Mouse (Mus musculus) lung, postnatal 25 days (tissue): Measurements from ENCODE around the gene Lyzl4.

Source experiments
- DNase-seq: peaks from one replicate; pipeline ENCODE4 v3.0.0; 2022; ENCODE audit warnings: low spot score

The Lyzl4 gene

DNA sequence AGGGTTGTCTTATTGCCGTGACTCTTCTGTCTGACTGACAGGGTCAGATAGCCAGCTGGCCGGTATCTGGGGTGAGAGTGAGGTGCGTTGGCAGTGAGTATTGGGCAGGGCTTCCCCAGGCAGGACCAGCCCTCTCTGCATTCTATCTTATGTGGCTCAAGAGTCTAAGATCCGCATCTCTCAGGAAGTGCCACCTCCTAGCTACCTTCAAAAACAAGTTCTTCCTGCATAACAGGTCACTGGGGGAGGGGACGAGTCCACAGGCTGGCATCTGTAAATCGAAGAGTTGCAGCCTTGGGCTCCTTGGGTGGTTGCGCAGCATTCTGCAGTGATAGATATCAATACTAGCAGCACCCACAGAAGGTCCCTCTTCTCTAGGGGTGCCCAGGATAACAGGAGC is 5.1 kb upstream of the Lyzl4 start:
- peak; percentile 35 for DNase-seq

DNA sequence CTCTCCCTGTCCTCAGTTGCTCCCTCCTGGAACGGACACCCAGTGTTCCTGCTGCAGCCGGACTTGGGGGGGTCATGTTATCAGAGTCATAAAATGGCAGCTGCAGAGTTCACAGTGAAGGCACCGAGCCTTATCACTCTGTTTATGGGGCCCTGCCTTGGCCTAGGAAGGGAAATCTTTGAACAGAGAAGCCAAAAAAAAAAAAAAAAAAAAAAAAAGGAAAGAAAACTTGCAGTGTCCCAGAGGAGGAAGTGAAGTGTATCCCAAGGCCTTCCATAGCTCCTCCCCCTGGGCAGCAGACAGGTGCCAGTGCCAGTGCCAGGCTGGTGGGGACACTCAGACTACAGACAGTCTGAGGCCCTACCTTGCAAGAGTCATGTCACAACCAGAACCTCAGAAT is 3.0 kb upstream of the Lyzl4 start:
- DNase-seq = no peak

DNA sequence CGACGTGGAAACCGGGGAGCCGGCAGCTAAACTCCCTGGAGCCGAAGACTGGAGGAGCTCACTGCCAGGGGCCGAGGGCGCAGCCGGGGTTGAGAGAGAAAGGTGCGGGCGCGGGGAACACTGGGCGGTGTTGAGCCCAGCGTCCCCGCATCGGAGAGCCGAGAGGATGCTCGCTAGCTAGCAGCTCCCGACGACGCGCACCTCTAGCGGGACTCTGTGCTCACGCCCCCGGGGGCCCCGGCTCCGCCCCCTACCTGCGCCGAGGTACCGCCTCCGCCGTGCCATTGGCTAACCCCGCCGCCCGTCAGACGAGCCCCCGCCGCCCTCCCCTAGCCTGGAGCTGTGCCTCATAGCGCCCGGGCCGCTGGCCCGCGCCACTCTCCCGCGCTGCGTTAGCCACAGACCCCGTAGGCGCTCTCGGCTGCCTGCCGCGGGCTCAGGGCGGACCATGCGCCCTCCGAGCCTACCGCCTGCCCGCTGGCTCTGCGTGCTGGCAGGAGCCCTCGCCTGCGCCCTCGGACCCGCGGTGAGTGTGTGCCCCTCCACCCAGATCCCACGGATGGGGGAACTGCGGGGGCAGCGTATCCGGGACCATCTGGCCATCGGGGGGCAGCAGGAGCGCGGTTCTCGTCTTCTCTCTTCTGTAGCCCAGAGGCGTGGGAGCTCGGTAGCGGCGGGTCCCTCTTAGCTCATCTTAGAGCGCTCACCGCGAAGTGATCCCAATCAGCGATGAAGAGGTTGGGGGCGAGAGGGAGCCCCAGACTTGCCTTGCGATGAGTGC is 695 bp upstream of the Lyzl4 start, which contains the start of gene Vipr1:
Gene Vipr1, plus strand, starts transcription at position 316 of the 781 bp plus-strand sequence.
- DNase-seq = peak; percentile 76

DNA sequence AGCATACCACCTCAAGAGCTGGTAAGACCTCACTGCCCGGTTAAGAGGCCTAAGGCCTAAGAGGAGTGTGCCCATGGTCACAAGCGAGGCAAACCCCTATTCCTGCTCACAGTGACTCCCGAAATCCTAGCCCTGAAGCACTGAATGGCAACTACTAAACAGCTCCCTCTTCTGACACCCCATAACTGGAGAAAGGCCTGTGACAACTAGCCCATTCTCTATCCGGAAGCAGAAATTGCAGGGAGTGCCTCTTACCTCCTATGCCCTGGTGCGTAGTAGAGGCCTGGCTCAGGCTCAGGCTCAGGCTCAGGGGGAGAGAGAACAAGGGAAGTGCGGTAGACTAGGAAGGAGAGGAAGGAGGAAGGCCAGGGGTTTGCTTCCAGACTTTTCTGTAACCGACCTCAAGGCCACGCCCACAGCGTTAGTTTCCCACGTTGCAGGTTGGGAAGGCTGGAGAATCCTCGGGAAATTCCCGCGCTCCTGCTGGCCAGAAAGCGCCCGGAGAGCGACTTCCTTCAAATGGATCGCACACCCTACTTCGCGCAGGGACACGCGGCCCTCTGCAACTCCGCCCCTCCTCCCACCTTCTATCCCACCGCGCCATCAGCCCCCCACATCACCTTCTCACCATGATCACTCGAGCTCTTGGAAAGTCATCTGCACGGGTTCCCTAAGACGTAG is 521 bp downstream of the Lyzl4 start:
- DNase-seq = no peak

DNA sequence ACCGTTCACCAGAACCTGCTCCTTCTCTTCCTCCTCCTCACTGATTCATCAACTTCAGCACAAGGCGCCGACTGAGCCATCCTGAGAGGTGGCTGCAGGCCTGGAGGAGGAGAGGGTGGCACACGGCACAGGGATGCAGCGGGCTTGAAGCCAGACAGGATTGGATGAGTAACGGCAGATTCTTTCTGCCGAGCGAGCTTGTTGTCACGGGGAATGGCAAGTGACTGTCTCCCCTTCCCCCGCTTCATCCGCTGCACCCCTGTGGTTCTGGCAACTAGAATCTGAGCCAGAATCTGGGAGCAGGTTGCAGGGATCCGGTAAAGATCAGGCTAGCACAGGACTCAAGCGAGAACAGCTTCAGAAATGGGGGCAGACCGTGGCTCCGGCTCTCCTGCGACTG is 2.1 kb downstream of the Lyzl4 start:
- DNase-seq = no peak

DNA sequence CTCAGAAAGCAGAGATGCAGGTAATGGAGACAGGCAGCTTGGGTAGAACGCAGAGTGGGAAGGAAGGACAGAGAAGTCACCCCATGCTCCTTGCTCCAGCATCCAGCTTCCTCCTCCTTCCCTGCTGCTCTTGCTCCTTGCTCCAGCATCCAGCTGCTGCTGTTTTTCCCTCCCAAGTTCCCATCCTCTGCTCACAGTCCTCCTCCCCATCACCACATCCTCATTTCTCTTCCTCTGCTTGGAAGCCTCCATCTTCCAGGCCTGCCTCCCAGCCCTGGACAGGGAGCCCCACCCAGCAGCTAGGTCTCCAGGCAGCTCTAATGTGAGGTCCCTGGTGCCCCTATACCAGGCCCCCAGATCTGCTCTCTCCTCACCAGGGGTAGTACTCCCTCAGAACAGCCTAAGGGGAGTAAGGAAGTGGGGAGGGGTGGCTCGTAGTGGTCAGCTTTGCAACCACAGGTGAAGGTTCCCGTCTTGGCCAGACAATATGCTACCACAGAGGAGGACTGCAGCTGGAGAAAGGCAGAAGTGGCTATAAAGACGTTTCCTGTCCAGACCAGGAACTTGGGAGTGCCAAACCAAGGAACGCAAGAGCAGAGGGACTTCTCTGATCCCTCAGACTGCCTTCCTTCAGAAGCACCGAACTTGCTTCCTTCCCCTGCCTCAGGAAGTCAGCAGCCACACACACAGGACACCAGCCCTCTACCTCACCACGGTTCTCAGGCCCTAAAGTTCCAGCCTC is 5.9 kb downstream of the Lyzl4 start:
- DNase-seq = no peak

DNA sequence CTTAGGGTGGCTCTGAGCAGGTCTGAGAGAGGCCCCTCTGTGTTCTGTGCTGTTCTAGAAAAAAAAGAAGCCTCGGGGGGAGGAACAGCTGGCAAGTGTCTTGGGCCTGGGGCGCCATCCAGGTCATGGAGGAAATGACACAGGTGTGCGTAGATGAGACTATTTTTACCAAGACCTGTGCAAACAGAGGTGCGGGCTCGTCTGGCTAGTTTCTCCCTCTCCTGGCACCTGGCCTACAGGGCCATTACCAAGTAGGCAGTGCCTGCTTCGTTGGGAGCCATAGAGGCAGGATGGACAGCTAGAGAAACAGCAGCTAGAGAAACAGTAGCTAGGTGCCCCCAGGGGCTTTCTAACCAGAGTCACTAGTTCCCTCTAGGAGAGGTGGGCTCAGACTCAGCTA is 8.6 kb downstream of the Lyzl4 start:
- no peak for DNase-seq

DNA sequence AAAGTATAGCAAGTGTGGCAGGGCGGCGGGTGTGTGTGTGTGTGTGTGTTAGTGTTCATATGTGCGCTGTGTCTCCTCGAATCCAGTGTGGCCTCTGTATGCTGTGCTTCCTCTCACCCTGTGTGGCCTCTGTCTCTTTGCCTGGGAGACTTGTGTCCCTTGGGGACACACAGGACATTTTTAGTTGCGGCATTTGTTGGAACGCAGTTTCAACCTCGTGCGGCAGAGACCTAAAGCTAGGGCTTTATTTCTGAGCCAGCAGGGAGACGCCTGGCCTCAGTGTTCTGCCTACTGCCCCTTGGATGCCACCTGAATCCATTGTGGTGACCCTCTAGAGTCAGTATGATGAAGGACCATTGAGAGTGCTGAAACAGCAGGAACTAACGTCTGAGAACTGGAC is 9.0 kb downstream of the Lyzl4 start:
- DNase-seq = no peak

DNA sequence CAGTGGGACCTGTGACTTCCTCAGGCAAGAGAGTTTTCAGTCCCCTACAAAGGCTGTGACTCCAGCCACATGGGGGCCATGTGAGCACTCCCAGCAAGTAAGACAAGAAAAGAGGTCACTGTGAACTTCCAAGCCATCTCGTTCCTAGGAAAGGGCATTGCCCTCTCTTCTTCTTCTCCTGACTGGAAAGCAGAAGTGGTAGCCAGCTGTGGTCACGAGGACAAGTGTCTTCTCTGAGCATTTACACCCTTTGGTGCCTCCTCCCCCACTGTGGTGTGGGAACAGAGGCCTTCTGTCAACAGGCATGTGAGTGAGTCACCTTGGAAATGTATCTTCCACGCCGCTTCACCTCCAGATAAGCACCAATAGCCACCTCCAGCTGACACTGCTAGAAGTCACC is 9.9 kb downstream of the Lyzl4 start:
- DNase-seq = peak; percentile 53

DNA sequence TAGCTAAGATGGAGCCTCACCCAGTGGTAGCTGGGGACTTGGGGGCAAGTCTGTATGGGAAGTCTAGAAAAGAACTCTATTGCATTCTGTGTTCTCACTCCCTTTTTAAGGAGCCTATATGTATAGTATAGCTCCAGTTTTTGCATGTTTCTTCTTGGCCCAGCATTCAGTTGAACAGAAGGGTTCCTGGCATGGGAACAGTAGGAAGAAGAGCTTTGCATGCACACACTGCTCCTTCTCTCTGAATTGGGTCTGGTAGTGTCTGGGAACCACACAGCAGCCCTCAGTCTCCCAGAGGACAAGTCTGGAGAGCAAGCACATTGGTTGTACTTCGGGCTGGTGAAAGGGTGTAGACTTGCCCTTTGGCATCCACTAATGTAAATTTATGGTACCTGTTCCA is 11.3 kb downstream of the Lyzl4 start:
- DNase-seq = no peak

DNA sequence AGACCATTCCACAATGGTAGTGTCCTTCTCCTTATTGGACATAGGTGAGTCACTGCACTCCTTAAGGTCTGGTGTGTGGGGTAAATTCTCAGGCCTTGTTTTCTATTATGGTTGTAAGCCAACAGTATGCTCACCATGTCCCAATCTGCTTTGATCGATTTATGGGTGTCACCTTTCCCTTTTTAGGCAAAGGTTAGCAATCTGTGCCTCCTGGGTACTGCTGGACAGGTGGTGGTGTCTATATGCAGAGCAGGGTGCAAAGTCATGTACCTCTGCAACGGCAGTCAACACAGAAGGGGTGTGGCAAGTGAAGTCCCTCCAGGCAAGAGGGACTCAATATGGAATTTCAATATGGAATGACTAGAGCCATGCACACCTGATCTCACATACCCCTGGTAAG is 17.0 kb downstream of the Lyzl4 start:
- DNase-seq = no peak

DNA sequence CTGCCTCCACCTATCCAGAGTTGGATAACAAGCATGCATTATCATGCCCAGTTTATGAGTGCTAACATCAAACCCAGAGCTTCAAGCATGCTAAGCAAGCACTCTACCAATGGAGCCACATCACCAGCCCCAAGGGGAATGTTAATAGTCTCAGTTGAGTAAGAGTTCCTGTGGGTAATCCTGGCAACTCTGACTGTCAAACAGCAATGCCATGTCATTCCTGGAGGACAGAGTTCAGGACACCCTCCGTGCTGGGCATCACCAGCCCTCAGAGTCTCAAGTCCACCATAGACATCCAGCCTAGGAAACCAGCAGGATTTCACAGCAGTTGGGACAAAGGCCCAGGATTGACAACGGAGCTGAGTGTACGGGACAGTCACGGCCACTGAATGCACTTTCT is 18.7 kb downstream of the Lyzl4 start:
- no peak for DNase-seq

DNA sequence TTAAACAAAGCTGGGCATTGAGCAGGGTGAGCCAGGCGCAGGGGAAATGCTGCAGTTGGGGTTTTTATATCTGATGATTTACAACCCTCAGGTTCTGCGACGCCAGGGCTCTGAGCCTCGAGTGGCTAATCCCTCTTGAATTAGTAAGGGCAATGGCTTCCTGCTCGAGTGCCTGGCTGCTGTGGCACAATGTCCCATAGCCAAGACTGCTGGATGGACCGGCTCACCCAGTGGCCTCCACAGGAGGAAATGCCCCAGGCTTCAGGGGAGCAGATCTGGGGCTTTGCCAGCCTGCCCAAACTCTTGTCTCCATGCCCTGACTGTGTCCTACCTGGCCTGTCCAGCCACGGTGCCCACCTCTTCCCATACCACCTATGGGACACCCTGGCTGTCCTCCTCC is 22.5 kb downstream of the Lyzl4 start:
- DNase-seq = peak; percentile 18

DNA sequence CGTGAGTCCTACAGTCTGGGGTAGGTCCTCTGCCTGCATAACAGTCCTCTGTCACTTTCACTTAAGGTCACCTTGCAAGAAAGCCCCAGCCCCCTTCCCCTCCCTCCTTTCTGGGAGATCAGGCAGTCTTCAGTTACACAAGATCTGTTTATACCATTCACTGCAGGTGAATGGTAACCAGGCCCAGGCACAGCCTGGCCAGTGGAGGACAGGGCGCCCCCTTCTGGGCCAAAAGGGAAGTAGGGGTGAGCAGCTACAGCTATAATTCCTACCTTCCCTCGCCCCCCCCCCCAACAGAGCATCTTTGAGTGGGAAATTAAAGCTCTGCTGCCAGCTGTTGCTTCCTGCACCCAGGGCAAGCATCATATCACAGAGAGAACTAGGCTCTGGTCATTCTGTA is 25.4 kb downstream of the Lyzl4 start:
- DNase-seq = no peak

DNA sequence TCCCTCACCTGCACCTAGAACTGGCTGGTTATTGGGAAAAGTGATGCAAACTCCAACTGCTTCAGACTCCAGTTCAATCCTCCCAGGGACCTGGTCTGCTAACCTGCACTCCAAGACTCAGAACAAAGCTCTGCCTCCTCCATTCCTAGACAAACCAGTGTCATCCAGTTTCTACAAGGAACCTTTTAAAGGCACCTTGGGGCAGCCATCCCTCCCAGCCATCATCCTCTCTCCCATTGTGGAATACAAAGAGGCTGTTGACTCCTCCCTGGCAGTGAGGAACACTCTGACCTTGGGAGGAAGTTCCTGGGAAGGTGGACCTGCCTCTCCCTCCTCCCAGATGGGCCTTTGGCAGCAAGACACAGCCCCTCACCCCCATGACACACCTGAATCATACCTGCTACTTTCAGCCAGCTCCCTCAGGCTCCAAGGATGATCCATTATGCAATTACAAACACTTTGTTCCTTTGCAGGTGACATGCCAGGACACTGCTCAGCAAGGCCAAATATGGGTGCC is 27.6 kb downstream of the Lyzl4 start:
- DNase-seq = no peak

DNA sequence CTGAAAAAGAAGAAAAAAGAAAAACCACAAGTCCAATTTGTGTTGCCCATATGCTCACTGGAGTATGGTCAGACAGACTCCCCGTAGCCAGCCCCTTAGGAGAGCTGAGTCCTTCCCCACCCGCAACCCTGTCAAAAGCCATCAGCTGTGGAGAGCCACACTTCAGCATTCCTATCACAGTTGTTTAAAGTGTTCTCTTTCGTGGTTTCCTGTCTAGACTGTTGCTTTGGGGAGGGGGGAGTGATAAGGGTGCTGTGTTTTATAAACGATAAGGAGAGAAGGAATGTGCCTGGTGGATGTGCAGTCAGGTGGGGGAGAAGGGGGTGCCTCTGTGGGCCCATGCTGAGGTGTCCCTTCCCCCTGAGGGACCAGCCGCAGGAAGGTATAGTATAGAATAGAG is 28.7 kb downstream of the Lyzl4 start:
- DNase-seq = no peak

DNA sequence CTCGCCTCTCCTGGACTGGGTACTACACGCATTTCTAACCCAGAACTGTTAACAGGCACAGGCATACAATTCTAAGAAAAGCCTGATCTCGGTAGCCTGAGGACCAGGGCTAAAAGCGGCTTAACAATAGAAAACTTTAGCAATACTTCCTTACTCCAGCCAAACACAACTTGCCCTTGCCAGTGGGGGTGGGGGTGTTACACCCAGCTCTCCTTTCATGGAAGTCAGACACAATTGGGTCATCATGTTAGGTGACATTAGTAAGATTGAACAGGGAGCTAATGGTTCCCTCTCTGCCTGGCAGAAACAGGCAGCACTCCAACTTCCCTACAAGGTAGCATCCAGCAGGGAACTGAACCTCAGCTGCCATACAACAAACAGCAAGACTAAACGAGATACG is 32.5 kb downstream of the Lyzl4 start:
- DNase-seq = no peak

DNA sequence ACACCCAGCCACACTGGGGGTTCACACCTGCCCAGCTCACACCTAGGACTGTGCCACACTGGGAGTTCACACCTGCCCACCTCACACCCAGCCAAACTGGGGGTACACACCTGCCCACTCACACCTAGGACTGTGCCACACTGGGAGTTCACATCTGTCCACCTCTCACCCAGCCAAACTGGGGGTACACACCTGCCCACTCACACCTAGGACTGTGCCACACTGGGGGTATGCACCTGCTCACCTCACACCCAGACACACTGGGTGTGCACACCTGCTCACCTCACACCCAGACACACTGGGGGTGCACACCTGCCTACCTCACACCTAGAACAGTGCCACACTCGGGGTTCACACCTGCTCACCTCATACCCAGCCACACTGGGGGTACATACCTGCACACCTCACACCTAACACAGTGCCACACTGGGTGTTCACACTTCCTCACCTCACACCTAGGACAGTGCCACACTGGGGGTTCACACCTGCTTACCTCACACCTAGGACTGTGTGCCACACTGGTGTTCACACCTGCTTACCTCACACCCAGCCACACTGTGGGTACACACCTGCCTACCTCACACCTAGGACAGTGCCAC is 35.3 kb downstream of the Lyzl4 start:
- no peak for DNase-seq

DNA sequence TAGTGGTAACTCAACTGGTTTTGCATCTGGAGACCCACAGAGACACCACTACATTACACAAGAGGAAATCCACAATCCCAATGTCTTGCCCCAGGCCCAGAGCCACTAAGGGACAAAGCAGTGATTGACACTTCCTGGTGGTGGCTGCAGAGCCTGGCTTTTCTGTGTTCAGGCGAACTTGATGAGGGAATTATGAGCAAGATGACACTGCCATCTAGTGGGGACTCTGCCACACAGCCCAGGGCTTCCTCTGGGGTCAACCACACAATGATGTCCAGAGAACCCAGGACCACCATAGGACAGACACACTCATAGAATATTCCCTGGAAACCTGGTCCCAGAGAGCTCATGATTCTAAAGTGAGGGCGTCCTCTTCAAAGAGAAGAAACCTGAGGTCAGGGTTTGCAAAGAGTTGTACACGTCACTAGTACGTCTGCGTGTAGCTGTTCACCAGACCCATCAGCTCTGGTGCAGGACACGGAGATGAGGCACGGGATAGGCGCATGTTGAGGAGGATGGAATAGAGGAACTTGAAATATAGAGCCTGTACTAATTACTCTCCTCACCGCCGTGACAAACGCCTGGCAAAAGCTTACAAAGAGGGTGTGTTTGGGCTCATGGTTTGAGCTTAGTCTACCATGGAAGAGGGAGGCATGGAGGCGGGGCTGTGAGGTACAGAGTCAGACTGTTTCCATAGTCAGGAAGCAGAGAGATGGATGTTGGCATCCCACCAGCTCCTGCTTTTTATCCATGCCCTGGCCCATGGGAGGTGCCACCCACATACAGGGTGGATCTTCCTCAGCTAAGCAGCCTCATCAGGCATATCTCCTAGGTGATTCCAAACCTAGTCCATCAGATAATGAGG is 36.2 kb downstream of the Lyzl4 start:
- DNase-seq = peak; percentile 74

DNA sequence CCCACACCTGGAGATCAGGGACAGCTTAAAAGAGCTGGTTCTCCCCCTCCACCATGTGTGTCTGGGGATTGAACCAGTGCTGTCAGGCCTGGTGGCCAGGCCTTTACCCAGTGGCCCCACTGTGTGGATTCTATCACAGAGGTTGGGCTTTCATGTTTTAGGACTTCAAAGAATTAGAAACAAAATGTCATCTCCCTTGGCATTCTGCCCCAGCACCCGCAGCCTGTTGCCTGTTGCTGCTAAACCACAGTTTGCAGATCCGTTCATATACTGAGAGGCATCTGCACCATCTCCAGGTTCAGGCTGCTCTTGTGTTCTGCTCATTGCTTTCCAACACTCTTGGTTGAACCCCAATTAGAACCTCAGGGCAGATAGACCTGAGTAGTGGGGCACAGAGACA is 39.5 kb downstream of the Lyzl4 start:
- no peak for DNase-seq

DNA sequence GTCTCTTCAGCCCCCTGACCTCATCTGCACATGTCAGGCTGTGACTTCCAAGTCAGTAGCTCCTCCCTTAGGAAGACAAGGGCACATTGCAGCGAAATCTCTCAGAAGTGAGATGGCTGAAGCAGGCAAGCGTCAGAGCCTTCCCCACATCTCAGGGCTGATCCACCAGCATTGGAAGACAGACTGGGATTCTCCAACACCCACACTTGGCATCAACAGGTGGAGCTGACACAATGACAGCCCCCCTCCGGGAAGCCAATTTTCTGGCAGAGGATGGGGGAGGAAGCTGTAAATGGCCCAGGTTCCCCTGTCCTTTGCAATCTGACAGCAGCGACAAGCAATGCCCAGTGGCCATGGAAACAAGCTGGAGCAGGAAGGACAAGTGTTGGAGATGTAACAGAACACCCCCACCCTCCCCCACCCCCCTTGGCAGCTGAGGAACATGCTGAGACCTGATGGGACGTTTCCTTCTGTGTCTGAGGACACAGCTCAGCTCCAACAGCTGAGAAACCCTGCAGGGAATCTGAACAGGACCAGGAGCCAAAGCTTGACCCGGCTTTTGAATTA is 41.0 kb downstream of the Lyzl4 start:
- no peak for DNase-seq
